Mouse (Mus musculus): Measurements from ENCODE around the gene Ccdc78. TPM values are rescaled to one million over a fixed set of nuclear protein-coding genes. Genes with fewer than 3 reads are reported as not detected.

Ccdc78 gene
- polyA plus RNA-seq, 1 experiment from 2014 or later = 0.29 TPM

DNA sequence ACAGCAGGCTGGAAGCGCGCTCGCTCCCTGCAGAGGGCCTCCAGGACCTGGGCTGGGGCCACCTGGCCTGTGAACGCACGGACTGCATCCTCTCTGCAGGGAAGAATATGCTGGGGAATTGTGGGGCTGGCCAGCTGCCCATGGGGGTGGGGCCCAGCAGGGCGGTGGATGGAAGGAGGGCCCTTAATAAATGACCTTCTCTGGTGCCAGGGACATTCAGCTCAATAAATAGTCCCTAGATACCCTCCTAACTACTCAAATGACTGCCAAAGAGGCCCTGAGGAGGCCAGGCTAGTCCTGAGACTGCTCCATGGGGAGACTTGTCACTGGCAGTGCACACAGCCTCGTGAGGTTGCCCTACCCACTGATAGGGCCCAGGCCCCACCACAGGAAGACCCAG lies 3.3 kb upstream of the Ccdc78 start:
- Histone ChIP-seq H3K27me3 (no peaks in the 10 kb centered on the region), H3K9me3 (no peaks in the 10 kb centered on the region), H3K4me1 (peaks cover 24% of the 10 kb centered on the region), H3K27ac (no peak overlapping the region), H3K9ac (no peak overlapping the region), H3K4me3 (no peak overlapping the region), H3K4me2 (replicated peaks) (no peak overlapping the region), H3K36me3 (peaks cover 58% of the 10 kb centered on the region)
- no peak for ATAC-seq (ENCODE audit: insufficient number of reproducible peaks, insufficient read depth, low FRiP score, low TSS enrichment)
- 83% methylated on average over 7 of the region's 7 CpGs for WGBS

DNA sequence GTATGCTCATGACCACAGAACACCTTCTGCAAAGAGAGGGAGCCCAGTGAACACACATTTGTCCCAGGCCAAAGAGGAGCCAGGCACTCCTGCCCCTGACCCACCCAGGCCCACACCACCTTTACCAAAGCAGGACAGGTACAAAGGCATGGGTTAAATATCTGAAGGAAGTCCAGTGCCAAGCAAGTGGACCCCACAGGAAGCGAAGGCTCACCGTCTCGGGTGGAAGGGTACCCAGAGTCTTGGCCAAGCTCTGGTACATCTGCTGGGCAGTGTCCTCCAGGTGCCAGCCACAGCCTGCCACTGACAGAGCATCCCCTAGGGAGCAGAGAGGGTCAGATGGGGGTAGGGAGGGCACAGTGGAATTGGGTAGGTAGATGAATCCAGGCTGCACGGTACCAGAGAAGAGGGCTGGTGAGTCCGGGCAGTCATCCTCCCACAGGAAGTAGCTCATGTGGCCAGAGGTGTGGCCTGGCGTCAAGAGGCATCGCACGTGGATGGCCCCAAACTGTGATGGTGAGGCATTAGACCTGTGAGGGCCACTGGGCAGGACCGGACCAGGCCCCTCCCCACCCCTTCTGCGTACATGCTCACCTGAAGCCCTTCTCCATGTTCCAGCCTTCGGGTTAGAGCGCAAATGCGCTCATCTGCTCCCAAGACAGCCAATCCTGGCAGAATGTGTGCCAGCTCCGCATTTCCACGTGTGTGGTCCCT lies 2.4 kb upstream of the Ccdc78 start:
- Histone ChIP-seq H3K4me3 (peak overlapping the region; percentile 57), H3K4me2 (replicated peaks) (peak overlapping the region; percentile 68), H3K27me3 (no peaks in the 10 kb centered on the region), H3K36me3 (peaks cover 62% of the 10 kb centered on the region), H3K4me1 (peaks cover 24% of the 10 kb centered on the region), H3K9me3 (no peaks in the 10 kb centered on the region), H3K27ac (no peak overlapping the region), H3K9ac (peak overlapping the region; percentile 72)
- WGBS = 79% methylated on average over 15 of the region's 15 CpGs
- no peak for ATAC-seq (ENCODE audit: insufficient number of reproducible peaks, insufficient read depth, low FRiP score, low TSS enrichment)

DNA sequence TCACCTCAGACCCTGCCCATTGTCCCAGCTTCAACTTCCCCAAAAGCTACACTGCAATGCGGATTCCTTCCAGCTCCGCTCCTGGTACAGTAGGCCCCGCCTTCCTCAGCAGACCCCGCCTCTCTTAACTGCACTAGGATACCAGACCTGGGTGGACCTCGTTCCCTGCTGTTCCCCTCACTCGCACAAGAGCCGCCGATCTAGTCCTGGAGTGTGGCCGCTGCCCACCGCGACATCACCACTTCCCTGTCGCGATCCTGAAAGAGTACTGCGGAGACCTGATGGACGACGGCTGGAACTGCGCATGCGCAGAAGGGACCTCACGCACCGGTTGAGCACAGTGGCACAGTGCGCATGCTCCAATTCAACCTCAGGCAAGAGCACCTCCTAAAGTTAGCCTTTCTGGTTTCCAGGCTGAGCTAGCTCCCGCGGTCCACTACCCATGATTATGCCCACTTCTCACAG lies 1.1 kb upstream of the Ccdc78 start, which contains the start of gene Haghl:
TSS of gene Haghl (minus strand) at position 393 of the 465 bp plus-strand sequence.
- peaks cover 24% of the 10 kb centered on the region for H3K4me1 ChIP-seq
- H3K9me3 ChIP-seq = no peaks in the 10 kb centered on the region
- H3K9ac ChIP-seq = peak within 1 kb of the TSS; percentile 72
- H3K36me3 ChIP-seq = peaks cover 65% of the 10 kb centered on the region
- peak within 1 kb of the TSS; percentile 81 for H3K27ac ChIP-seq
- H3K4me3 ChIP-seq = peak within 1 kb of the TSS; percentile 57
- no peaks in the 10 kb centered on the region for H3K27me3 ChIP-seq
- peak; percentile 75 for ATAC-seq (ENCODE audit: insufficient number of reproducible peaks, insufficient read depth, low FRiP score, low TSS enrichment)
- H3K4me2 ChIP-seq (replicated peaks) = peak within 1 kb of the TSS; percentile 68
- under 1% methylated on average over 23 of the region's 23 CpGs for WGBS

DNA sequence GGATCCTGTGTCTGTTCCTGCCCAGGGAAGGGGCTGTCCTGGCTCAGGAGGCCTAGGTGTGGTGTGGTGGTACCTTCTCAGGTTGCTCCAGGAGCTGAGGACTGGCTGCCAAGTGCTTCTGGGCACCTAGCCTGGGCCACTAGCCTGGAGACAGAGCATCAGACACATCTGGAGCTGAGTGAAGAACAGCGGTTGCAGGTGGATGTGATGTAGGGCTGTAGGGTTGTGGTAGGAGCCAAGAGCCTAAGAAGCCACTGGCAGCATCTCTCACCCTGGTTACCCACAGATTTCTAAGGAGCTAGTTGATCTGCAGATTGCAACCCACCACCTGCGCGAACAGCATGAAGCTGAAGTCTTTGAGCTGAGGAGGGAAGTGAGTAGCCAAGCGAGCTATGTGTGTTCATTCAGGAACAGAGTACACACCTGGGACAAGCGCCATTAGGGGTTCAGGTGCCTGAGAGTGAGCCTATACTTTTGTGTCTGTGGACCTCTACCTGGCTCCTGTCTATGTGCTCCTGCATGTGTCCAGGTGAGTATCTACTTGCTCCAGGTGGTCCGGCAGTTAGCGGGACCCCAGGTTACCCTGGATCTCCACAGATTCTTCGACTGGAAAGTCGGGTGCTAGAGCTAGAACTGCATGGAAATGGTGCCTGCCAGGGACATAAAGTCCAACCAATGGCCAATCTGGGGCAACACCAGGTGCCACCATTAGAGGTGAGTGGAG lies 563 bp downstream of the Ccdc78 start:
- WGBS = 91% methylated on average over 9 of the region's 9 CpGs
- Histone ChIP-seq H3K4me1 (peaks cover 32% of the 10 kb centered on the region), H3K27ac (no peak overlapping the region), H3K9ac (no peak overlapping the region), H3K36me3 (peaks cover 49% of the 10 kb centered on the region), H3K9me3 (no peaks in the 10 kb centered on the region), H3K4me3 (no peak overlapping the region), H3K27me3 (no peaks in the 10 kb centered on the region), H3K4me2 (replicated peaks) (no peak overlapping the region)
- no peak for ATAC-seq (ENCODE audit: insufficient number of reproducible peaks, insufficient read depth, low FRiP score, low TSS enrichment)

DNA sequence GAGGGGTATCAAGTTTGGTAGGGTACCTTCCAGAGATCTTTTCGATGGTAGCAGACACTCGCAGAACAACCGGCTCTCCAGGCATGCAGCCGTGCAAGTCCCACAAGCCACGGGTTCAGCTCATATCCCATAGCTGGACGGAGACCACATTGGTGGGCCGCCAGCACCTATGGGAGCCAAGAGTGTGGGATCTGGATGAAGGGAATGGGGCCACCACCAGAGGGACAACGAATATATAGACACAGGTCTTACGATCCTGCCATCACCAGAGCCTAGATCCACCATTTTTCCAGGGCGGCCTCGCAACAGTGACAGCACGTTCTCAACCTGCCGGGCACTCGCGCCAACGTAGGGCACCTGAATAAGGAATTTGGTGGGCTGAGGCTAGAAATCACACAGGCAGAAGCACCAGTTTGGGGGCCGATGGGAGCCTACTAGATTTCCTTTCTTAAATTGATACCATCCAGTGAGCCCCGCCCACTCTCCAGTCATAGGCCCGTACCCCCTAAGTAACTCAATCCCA lies 5.0 kb downstream of the Ccdc78 start:
- no peaks in the 10 kb centered on the region for H3K9me3 ChIP-seq
- H3K27me3 ChIP-seq = no peaks in the 10 kb centered on the region
- peaks cover 35% of the 10 kb centered on the region for H3K4me1 ChIP-seq
- peak overlapping the region; percentile 87 for H3K4me2 ChIP-seq (replicated peaks)
- H3K36me3 ChIP-seq = peaks cover 25% of the 10 kb centered on the region
- WGBS = 25% methylated on average over 19 of the region's 19 CpGs
- ATAC-seq (ENCODE audit: insufficient number of reproducible peaks, insufficient read depth, low FRiP score, low TSS enrichment) = no peak
- H3K9ac ChIP-seq = peak overlapping the region; percentile 77
- H3K27ac ChIP-seq = peak overlapping the region; percentile 95
- H3K4me3 ChIP-seq = peak overlapping the region; percentile 69

DNA sequence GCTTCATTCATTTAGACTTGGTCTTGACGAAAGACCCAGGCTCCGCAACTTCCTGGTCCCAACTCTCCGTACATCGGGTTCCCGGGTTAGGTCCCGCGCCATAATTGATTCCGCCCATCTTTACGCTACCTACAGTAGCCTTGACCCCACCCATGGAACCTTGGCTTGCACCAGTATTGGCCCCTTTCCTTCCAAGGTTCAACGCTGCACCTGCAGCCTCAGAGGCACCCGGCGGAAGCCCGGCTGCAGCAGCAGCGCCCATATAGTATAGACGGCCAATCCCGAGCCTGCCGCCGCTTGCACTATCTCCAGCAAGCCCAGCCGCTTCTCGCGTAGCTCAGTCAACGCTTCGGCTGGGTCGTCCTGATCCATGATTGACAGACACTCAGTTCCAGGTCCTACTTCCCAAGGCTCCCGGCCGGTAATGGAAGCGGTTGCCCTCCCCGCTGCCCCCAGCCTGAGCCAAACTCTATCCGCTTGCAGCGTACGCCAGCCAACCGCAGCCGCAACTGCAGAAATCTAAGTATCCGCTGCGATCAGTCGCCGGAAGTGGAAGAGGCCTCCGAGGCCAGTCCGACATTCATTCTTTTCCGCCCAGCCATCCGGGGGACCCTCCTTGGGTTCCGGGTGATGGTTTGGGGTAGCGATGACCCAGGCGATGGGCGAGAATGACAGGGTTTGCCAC lies 5.6 kb downstream of the Ccdc78 start:
- Histone ChIP-seq H3K4me1 (peaks cover 36% of the 10 kb centered on the region), H3K27ac (peak overlapping the region; percentile 95), H3K9ac (peak overlapping the region; percentile 77), H3K4me2 (replicated peaks) (peak overlapping the region; percentile 87), H3K9me3 (no peaks in the 10 kb centered on the region), H3K36me3 (peaks cover 24% of the 10 kb centered on the region), H3K4me3 (peak overlapping the region; percentile 69), H3K27me3 (no peaks in the 10 kb centered on the region)
- ATAC-seq (ENCODE audit: insufficient number of reproducible peaks, insufficient read depth, low FRiP score, low TSS enrichment) = peak; percentile 43; the same call in 1 of the 2 replicates
- WGBS = under 1% methylated on average over 45 of the region's 45 CpGs

DNA sequence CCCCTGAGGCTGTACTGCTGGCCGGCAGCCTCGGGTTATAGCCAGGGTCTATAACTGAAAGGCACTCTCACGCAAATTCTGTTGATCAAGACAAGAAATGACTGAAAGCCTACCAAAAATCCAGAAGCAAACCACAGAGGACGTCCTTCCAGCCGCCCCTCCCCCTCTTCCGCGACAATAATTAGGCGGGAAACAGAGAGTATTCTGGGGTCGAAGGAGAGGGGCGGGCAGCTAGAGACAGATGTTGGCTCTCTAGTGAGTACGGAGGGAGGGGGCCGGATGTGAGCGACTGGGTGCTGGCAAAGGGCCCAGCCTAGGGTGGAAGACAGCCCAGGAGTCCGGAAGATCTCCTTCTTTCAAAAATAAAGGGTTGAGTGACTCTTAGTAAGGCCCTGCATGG lies 6.2 kb downstream of the Ccdc78 start, which contains the start of gene Fam173a:
TSS of gene Fam173a (minus strand) at position 287 of the 400 bp plus-strand sequence.
- peak within 1 kb of the TSS; percentile 87 for H3K4me2 ChIP-seq (replicated peaks)
- H3K9me3 ChIP-seq = no peaks in the 10 kb centered on the region
- peak within 1 kb of the TSS; percentile 69 for H3K4me3 ChIP-seq
- peak within 1 kb of the TSS; percentile 77 for H3K9ac ChIP-seq
- peak within 1 kb of the TSS; percentile 95 for H3K27ac ChIP-seq
- ATAC-seq (ENCODE audit: insufficient number of reproducible peaks, insufficient read depth, low FRiP score, low TSS enrichment) = no peak
- H3K4me1 ChIP-seq = peaks cover 42% of the 10 kb centered on the region
- peaks cover 18% of the 10 kb centered on the region for H3K36me3 ChIP-seq
- H3K27me3 ChIP-seq = no peaks in the 10 kb centered on the region
- under 1% methylated on average over 14 of the region's 14 CpGs for WGBS

DNA sequence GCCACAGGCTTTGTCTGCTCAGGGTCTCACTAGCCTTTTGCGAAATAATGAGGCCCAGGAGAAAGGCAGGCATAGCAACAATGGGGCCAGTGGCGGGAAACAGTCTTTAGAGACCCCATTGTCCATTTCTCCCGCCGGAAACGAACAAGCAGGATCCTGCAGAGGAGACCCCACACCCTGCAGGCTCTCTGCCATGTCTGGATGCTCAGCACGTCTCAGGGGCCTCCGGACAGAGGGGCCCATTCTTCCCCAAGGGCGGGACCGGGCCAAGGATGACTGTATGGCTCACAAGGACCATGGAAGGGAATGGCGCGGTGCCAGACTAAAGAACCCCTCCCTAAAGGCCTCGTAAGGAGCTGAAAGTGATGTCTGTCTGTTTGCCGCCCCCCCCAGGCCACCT lies 7.8 kb downstream of the Ccdc78 start:
- Histone ChIP-seq H3K9me3 (no peaks in the 10 kb centered on the region), H3K4me2 (replicated peaks) (no peak overlapping the region), H3K9ac (no peak overlapping the region), H3K4me3 (no peak overlapping the region), H3K27ac (no peak overlapping the region; the same call in 1 of the 2 replicates), H3K4me1 (peaks cover 43% of the 10 kb centered on the region), H3K36me3 (peaks cover 8% of the 10 kb centered on the region; the same call in 1 of the 2 replicates), H3K27me3 (no peaks in the 10 kb centered on the region)
- ATAC-seq (ENCODE audit: insufficient number of reproducible peaks, insufficient read depth, low FRiP score, low TSS enrichment) = no peak
- WGBS = 50% methylated on average over 13 of the region's 13 CpGs

DNA sequence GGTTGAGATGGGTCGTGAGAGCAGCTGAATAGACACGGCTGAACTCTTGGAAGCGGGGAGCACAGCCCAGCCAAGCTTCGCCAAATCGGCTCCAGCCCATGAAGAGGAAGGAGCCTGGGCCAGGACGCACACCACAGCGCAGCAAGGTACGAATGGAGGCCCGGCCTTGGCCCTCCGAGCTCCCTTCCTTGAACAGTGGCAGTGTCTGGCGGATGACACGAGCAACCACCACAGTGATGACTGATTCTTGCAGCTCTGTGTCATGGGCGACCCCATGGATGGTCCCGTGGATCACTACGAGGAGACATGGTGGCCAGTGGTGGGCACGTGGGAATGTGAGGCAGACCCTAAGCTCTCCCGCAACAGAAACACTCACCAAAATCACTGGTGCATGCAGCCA lies 8.6 kb downstream of the Ccdc78 start:
- Histone ChIP-seq H3K4me2 (replicated peaks) (peak overlapping the region; percentile 95), H3K9me3 (no peaks in the 10 kb centered on the region), H3K36me3 (no peaks in the 10 kb centered on the region; the same call in 1 of the 2 replicates), H3K4me3 (peak overlapping the region; percentile 86; the same call in 1 of the 2 replicates), H3K27ac (peak overlapping the region; percentile 42; the same call in 1 of the 2 replicates), H3K9ac (peak overlapping the region; percentile 68), H3K27me3 (no peaks in the 10 kb centered on the region), H3K4me1 (peaks cover 43% of the 10 kb centered on the region)
- no peak for ATAC-seq (ENCODE audit: insufficient number of reproducible peaks, insufficient read depth, low FRiP score, low TSS enrichment)
- 71% methylated on average over 17 of the region's 17 CpGs for WGBS

DNA sequence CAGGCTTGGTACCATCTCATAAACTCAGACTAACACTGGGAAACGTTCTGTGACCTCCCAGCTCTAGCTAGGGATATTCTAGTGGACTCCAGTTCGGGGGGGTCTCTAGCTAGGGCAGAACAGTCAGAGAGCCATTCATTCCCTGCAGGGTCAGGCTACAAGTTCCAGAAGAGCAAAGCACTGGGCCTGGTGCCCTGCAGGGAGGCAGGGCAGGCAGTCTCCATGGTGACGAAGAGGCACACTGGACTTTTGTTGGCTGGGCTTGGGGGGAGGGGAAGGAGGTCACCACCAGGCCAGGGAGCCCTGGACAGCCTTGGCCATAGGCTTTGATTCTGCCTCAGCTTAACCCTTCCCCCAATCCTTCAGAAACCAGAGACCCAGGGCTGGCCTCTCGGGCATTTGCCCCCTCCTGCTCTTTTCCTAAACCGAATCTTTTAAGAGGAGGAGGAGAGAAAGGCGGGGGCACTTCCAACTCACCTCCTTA lies 9.3 kb downstream of the Ccdc78 start, which contains the start of gene AC134908.4:
TSS of gene AC134908.4 (minus strand) at position 51 of the 484 bp plus-strand sequence.
- Histone ChIP-seq H3K9ac (peak within 1 kb of the TSS; percentile 68), H3K27me3 (no peaks in the 10 kb centered on the region), H3K4me2 (replicated peaks) (peak within 1 kb of the TSS; percentile 95), H3K9me3 (no peaks in the 10 kb centered on the region), H3K4me3 (peak within 1 kb of the TSS; percentile 86), H3K36me3 (no peaks in the 10 kb centered on the region; the same call in 1 of the 2 replicates), H3K4me1 (peaks cover 43% of the 10 kb centered on the region), H3K27ac (peak within 1 kb of the TSS; percentile 51)
- 8% methylated on average over 6 of the region's 6 CpGs for WGBS
- no peak for ATAC-seq (ENCODE audit: insufficient number of reproducible peaks, insufficient read depth, low FRiP score, low TSS enrichment)

All from embryonic facial prominence, embryonic 12.5 days (tissue).